Mouse (Mus musculus) urinary bladder, postnatal 25 days (tissue): ENCODE measurements around the gene Bsdc1.
A peak's percentile ranks its signal among the peaks of the same experiment; 100 is the strongest.
"Not testable (repeated sequence)": the region's sequence is repeated elsewhere in the genome, so short reads cannot be mapped to it uniquely, and the experiment has no call there.

Experiments used
- DNase-seq: peaks from one replicate; pipeline ENCODE4 v3.0.0; 2022; ENCODE audit warnings: low spot score

Bsdc1 gene

GRCm38 (mm10) chr4:129461183-129461960 lies at the start of gene Bsdc1:
Gene Bsdc1, plus strand, starts transcription at chr4:129461581.
- DNase-seq: peak; percentile 97

GRCm38 (mm10) chr4:129415892-129416291 lies 45.5 kb upstream of the Bsdc1 start:
- no peak for DNase-seq

- DNase-seq: no peak
Observed at GRCm38 (mm10) chr4:129416478-129416877, 44.9 kb upstream of the Bsdc1 start.

DNA sequence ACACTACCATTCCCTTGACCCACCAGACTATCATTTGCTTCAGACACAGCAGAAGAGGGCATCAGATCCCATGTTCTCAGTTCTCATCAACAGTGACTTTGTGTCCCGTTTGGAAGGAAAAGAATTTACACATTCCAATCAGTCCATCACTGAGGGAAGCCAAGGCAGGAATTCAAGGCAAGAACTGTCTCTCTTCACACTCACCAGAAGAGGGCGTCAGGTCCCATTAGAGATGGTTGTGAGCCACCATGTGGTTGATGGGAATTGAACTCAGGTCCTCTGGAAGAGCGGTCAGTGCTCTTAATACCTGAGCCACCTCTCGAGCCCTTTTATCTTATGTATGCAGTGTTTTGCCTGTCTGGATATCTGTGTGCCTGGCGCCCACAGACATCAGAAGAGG lies 43.1 kb upstream of the Bsdc1 start:
- DNase-seq: no peak

DNA sequence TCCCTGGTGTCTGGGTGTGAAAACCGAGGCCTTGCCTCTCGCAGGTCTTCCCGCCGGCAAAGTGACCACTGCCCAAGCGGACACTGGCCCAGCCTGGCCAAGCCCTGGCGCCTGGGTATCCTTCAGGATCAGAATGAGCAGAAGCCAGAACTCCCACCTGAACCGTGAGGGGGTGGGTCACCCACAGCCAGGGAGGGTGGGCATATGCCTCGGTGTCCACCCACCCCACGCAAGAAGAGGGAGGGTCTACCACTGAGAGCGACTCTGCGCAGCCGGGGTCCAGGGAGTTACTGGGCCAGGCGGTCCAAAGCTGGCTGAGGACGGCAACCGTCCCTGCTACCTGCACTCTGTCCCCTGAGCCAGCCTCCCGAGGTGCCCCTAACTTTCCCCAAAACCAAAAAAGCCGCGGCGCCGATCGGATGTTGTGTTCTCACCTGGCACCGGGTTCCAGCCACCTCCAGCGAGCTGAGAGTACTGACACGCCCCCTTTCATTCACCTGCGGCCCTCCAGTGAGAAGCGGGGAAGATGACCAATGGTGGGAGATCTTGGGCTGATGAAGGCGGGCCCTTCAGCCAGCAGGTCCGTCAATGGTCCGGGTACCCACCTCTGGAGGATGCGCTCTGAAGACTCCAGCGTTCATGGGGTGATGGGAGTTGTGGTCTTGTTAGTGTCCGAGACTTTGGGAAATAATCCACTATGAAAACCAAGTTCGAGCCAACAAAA lies 20.9 kb upstream of the Bsdc1 start, which contains the start of gene Zbtb8b:
Gene Zbtb8b (minus strand): TSS at position 514 of the 724 bp plus-strand sequence.
- DNase-seq: peak; percentile 41

- DNase-seq: no peak
Observed at GRCm38 (mm10) chr4:129441145-129441544, 20.2 kb upstream of the Bsdc1 start.

GRCm38 (mm10) chr4:129447360-129447759 lies 14.0 kb upstream of the Bsdc1 start:
- no peak for DNase-seq

DNA sequence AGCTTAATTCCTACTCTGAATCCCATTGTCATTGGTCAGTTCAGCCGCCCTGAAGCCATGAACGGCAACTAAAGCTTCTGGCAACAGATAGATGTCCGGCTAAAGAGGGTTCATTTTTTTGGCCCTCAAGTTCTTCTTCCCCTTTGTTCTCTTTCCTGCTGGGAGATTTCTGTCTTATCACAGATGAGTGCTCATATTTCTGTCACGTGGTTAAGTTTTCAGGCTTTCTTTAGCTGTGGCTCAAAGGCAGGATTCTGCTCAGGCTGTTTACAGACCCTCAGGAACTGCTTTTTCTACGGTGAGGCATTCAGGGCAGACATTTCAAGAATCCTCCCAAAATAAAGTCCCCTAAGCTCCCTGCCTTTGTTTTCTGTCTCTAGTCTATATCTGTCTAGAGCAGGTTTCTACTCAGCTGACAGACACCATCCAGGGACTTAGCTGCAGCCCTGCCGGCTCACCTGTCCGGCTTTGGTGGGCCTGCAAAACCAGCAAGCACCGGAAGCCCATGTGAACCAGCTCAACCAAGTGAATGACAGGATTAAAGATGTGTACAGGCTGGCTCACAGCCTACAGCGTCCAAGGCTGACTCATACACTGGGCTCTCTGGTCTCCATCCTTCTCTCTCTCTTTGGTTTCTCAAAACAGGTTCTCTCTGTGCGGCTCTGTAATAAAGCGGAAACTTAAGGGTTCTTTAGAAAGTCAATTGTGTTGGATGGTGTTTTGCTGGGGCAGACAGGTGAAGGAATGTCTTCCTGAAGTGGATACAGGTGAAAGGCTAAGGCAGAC lies 13.4 kb upstream of the Bsdc1 start:
- no peak for DNase-seq

- no peak for DNase-seq
Observed at GRCm38 (mm10) chr4:129448713-129449112, 12.7 kb upstream of the Bsdc1 start.

GRCm38 (mm10) chr4:129450851-129451250 lies 10.5 kb upstream of the Bsdc1 start:
- no peak for DNase-seq

- no peak for DNase-seq
Observed at GRCm38 (mm10) chr4:129451471-129452169, 9.8 kb upstream of the Bsdc1 start.

GRCm38 (mm10) chr4:129455265-129455664 lies 6.1 kb upstream of the Bsdc1 start:
- peak; percentile 39 for DNase-seq

- DNase-seq: no peak
Observed at GRCm38 (mm10) chr4:129456126-129456525, 5.3 kb upstream of the Bsdc1 start.

DNA sequence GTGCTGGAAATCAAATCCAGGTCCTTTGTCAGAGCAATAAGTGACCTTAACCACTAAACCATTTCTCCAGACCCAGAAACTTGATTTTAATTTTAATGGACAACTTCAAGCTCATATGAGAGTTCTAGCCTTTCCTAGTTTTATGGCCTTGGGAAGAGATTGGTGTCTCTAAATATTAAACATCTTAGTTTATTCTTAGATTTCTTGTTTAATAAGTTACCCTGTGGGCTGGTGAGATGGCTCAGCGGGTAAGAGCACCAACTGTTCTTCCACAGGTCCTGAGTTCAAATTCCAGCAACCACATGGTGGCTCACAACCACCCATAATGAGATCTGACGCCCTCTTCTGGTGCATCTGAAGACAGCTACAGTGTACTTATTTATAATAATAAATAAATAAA lies 4.1 kb upstream of the Bsdc1 start:
- DNase-seq: not testable (repeated sequence)

- no peak for DNase-seq
Observed at GRCm38 (mm10) chr4:129459726-129460125, 1.7 kb upstream of the Bsdc1 start.

GRCm38 (mm10) chr4:129460827-129461182 lies 576 bp upstream of the Bsdc1 start:
- no peak for DNase-seq

GRCm38 (mm10) chr4:129462118-129462517 lies 737 bp downstream of the Bsdc1 start:
- DNase-seq: no peak

DNA sequence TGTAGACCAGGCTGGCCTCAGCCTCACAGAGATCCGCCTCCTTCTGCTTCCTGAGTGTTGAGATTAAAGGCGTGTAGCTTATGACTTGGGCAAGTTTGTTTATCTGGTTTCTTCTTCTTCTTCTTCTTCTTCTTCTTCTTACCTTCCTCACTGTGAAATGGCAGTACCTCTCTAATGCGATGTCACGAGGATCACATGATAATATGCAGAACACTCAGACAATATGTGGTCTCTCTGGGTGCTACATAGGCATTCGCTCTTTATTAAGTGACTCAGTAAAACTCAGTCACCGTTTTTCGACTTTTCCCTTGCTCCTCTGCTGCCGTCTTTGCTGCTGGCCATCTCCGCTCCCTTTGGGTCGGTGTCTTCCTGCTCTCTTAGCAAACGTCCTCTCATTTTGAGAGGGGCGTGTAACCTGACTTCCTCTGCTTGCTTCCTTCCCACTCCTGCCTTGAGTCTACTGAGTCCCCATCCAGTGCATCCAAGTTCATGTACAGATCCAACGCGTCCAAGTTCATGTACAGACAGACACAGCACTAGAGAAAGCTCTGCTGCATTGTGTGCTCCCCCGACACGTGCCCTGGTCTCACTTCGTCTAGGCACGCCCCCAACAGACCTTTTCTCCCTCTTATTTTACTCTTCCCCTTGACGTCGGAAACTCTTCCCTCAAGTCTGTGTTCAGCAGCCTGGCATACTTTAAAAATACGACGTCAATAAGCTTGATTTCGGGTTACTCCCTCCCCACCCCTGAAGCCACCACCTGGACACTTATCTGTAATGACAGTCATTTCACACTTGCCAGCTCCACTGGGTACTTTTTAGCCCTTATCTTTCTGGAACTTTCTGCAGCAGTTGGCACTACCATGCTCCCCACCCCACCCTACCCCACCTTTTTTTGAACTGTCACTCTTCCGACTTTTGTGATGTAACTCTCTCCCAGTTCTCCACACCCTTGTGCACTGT lies 2.0 kb downstream of the Bsdc1 start:
- no peak for DNase-seq

DNA sequence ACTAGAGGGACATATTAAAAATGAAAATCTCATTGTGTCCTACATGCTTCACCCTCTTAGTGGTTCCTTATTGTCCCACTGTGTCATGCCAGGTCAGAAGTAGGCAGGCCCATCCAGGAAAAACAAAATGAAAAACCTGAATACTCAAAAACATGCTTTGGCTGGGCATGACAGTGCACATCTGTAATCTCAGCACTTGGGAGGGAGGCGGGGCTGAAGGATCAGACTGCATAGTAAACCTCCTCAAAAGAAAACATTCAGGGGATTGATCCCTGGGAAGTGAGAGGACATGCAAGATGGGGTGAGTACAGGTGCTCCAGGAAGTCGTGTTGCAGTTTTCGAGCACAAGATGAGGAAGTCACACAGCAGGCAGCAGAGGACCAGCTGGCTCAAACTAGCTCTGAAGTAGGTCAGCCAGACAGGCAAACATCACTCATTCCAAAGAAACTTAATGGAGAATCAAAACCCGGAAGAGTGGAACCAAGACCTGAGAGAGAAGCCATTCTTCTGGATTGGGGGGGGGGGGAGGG lies 3.0 kb downstream of the Bsdc1 start:
- no peak for DNase-seq

- no peak for DNase-seq
Observed at GRCm38 (mm10) chr4:129476047-129476446, 14.7 kb downstream of the Bsdc1 start.

DNA sequence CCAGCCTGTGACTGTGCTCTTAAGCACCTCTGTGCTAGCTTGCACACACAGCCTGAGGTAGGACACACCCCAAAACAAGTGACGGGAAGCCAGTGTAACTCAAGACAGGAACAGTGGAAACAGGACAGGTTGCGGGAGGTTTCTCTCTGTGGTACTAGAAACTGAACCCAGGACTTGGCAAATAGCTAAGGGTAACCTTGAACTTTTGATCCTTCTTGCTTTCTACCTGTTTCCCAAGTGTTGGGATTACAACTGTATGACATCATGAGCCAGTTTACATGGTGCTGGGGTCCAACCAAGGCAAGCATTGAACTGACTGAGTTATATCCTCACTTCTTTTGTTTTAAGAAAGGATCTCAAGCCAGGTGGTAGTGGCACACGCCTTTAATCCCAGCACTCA lies 18.5 kb downstream of the Bsdc1 start:
- no peak for DNase-seq
